10 mouse cellular contexts compared by ENCODE assay signal in genomic region chr15:101113176-101113575, GRCm38 (mm10). TPM values are rescaled to one million over a fixed set of nuclear protein-coding genes. Genes with fewer than 3 reads are reported as not detected.
DNase-seq lines count a peak whose midpoint lies in the region; ATAC-seq and TF ChIP-seq lines count a peak whose summit lies in the region.
"Had no signal": no experiment of that assay in that cellular context is flagged by ENCODE, and none has a peak within 500 bp of the region (broad histone marks: within the 10 kb centered on the region; RNA-seq: fewer than 3 reads in every experiment).

No protein-coding gene starts in this region.

- no peak overlapping the region for H3K9ac ChIP-seq in kidney, embryonic 14.5 days (ENCODE audit: low read depth, low read length)
- H3K9ac ChIP-seq in intestine, postnatal 0 days (ENCODE audit: low read depth, low read length) = no peak overlapping the region
- H3K9ac ChIP-seq in lung, embryonic 16.5 days (ENCODE audit: low read length) = no peak overlapping the region
- no peak overlapping the region for H3K9ac ChIP-seq in forebrain, embryonic 15.5 days (replicated peaks)
- H3K9ac ChIP-seq: liver, embryonic 13.5 days had no signal

- WGBS in kidney, embryonic 14.5 days = 73% methylated on average over 8 of the region's 8 CpGs
- 29% methylated on average over 8 of the region's 8 CpGs for WGBS in intestine, postnatal 0 days
- 30% methylated on average over 8 of the region's 8 CpGs for WGBS in lung, embryonic 16.5 days
- 82% methylated on average over 8 of the region's 8 CpGs for WGBS in forebrain, embryonic 15.5 days

- H3K9me3 ChIP-seq in kidney, embryonic 14.5 days (ENCODE audit: control insufficient read depth, low read length) = peaks cover 5% of the 10 kb centered on the region; the same call in 1 of the 2 replicates
- H3K9me3 ChIP-seq in intestine, postnatal 0 days (ENCODE audit: control insufficient read depth) = no peaks in the 10 kb centered on the region
- peaks cover 4% of the 10 kb centered on the region; the same call in 1 of the 2 replicates for H3K9me3 ChIP-seq in lung, embryonic 16.5 days (ENCODE audit: control insufficient read depth, low read length)
- no peaks in the 10 kb centered on the region for H3K9me3 ChIP-seq in forebrain, embryonic 15.5 days
- H3K9me3 ChIP-seq: liver, embryonic 13.5 days had no signal

- TF ChIP-seq CTCF in intestine, postnatal 0 days (IDR thresholded peaks at IDR 0.05; ENCODE audit: low read depth) = peak; percentile 36

- no peak overlapping the region for H3K27ac ChIP-seq in kidney, embryonic 14.5 days (ENCODE audit: low read depth, low read length)
- H3K27ac ChIP-seq in intestine, postnatal 0 days (ENCODE audit: low read depth, low read length) = no peak overlapping the region
- peak overlapping the region; percentile 74 for H3K27ac ChIP-seq in lung, embryonic 16.5 days (ENCODE audit: low read length)
- no peak overlapping the region for H3K27ac ChIP-seq in forebrain, embryonic 15.5 days (replicated peaks)
- H3K27ac ChIP-seq: liver, embryonic 13.5 days had no signal

- peak; percentile 74 for DNase-seq in kidney, adult 11 months
- DNase-seq in adrenal gland, postnatal 36 days = peak; percentile 70 to 72
- DNase-seq in left cerebral cortex, adult 9 months (ENCODE audit: low spot score in 2 of 2) = no peak
- no peak for DNase-seq in thymus, postnatal 4 days
- DNase-seq: liver, embryonic 13.5 days had no signal

- no peak for ATAC-seq in kidney, embryonic 14.5 days (ENCODE audit: low FRiP score, low TSS enrichment)
- peak; percentile 79 for ATAC-seq in intestine, postnatal 0 days
- ATAC-seq in lung, embryonic 16.5 days (ENCODE audit: low read depth) = peak; percentile 88
- no peak for ATAC-seq in forebrain, embryonic 15.5 days (replicated peaks)
- ATAC-seq: Patski had no signal

- H3K4me1 ChIP-seq in kidney, embryonic 14.5 days (ENCODE audit: control insufficient read depth, insufficient read depth, low read length) = no peaks in the 10 kb centered on the region
- H3K4me1 ChIP-seq in intestine, postnatal 0 days (replicated peaks; ENCODE audit: control insufficient read depth, insufficient read depth, low read length) = no peaks in the 10 kb centered on the region
- no peaks in the 10 kb centered on the region for H3K4me1 ChIP-seq in lung, embryonic 16.5 days (replicated peaks; ENCODE audit: control insufficient read depth, insufficient read depth, low read length)
- no peaks in the 10 kb centered on the region for H3K4me1 ChIP-seq in forebrain, embryonic 15.5 days
- H3K4me1 ChIP-seq: liver, embryonic 13.5 days had no signal

- H3K36me3 ChIP-seq in kidney, embryonic 14.5 days (ENCODE audit: control insufficient read depth, insufficient read depth, low read length) = no peaks in the 10 kb centered on the region
- H3K36me3 ChIP-seq in intestine, postnatal 0 days (ENCODE audit: control insufficient read depth, insufficient read depth) = no peaks in the 10 kb centered on the region
- no peaks in the 10 kb centered on the region for H3K36me3 ChIP-seq in lung, embryonic 16.5 days (ENCODE audit: control insufficient read depth, insufficient read depth, low read length)
- no peaks in the 10 kb centered on the region for H3K36me3 ChIP-seq in forebrain, embryonic 15.5 days
- H3K36me3 ChIP-seq: liver, embryonic 13.5 days had no signal

- no peak overlapping the region for H3K4me3 ChIP-seq in kidney, embryonic 14.5 days (ENCODE audit: low read length)
- H3K4me3 ChIP-seq in intestine, postnatal 0 days (ENCODE audit: low read depth, low read length) = no peak overlapping the region
- no peak overlapping the region for H3K4me3 ChIP-seq in lung, embryonic 16.5 days (ENCODE audit: low read length)
- H3K4me3 ChIP-seq in forebrain, embryonic 15.5 days = no peak overlapping the region
- H3K4me3 ChIP-seq: liver, embryonic 13.5 days had no signal

- H3K27me3 ChIP-seq in kidney, embryonic 14.5 days (ENCODE audit: control insufficient read depth, insufficient read depth, low read length) = 0 out of 2 replicates have a peak, but pooled peaks cover 4% of the 10 kb centered on the region
- H3K27me3 ChIP-seq in intestine, postnatal 0 days (replicated peaks; ENCODE audit: control insufficient read depth, insufficient read depth, low read length) = no peaks in the 10 kb centered on the region
- H3K27me3 ChIP-seq in lung, embryonic 16.5 days (ENCODE audit: control insufficient read depth, insufficient read depth, low read depth, low read length) = no peaks in the 10 kb centered on the region
- H3K27me3 ChIP-seq in forebrain, embryonic 15.5 days = no peaks in the 10 kb centered on the region
- H3K27me3 ChIP-seq: Patski had no signal

- H3K4me2 ChIP-seq in kidney, embryonic 14.5 days (replicated peaks; ENCODE audit: low read depth, low read length) = no peak overlapping the region
- H3K4me2 ChIP-seq in intestine, postnatal 0 days (replicated peaks; ENCODE audit: low read depth) = peak overlapping the region; percentile 37
- no peak overlapping the region; the same call in 1 of the 2 replicates for H3K4me2 ChIP-seq in lung, embryonic 16.5 days (ENCODE audit: low read depth, low read length)
- H3K4me2 ChIP-seq in forebrain, embryonic 15.5 days (replicated peaks) = no peak overlapping the region
- H3K4me2 ChIP-seq: liver, embryonic 13.5 days had no signal

RNA-seq across cellular contexts. Expression of gene Ankrd33, which starts 2.4 kb away (rescaled TPM):
- polyA plus RNA-seq in kidney, embryonic 14.5 days (2014; fragmentation: Nextera tagmentation; extraction: Ambion mirVana) = not detected in 2 replicates
- total RNA-seq in adrenal gland, postnatal 36 days (2021) = under 1 TPM; 0.56 to 0.99 TPM
- not detected in 2 replicates for polyA plus RNA-seq in intestine, postnatal 0 days (2015; fragmentation: Nextera tagmentation; extraction: Ambion mirVana)
- not detected in 2 replicates for polyA plus RNA-seq in lung, embryonic 16.5 days (2015; fragmentation: Nextera tagmentation; extraction: Ambion mirVana)
- polyA plus RNA-seq in forebrain, embryonic 15.5 days (2015; fragmentation: Nextera tagmentation; extraction: Ambion mirVana) = not detected in 2 replicates
- polyA plus RNA-seq: liver, embryonic 13.5 days; Patski had no signal

RNA-seq across cellular contexts. Expression of gene Acvrl1, which starts 15.1 kb away (rescaled TPM):
- polyA plus RNA-seq in kidney, embryonic 14.5 days (2014; fragmentation: Nextera tagmentation; extraction: Ambion mirVana) = 6.3 and 8.8 TPM in 2 replicates
- total RNA-seq in adrenal gland, postnatal 36 days (2021) = 10 to 100 TPM; 13.4 to 17.5 TPM
- polyA plus RNA-seq in intestine, postnatal 0 days (2015; fragmentation: Nextera tagmentation; extraction: Ambion mirVana) = 13.8 and 14.6 TPM in 2 replicates
- 91.3 and 93.3 TPM in 2 replicates for polyA plus RNA-seq in lung, embryonic 16.5 days (2015; fragmentation: Nextera tagmentation; extraction: Ambion mirVana)
- polyA plus RNA-seq in forebrain, embryonic 15.5 days (2015; fragmentation: Nextera tagmentation; extraction: Ambion mirVana) = 6.5 and 6.7 TPM in 2 replicates
- polyA plus RNA-seq: Patski had no signal

RNA-seq across cellular contexts. Expression of gene Fignl2, which starts 34.8 kb away (rescaled TPM):
- polyA plus RNA-seq in kidney, embryonic 14.5 days (2014; fragmentation: Nextera tagmentation; extraction: Ambion mirVana) = 0.58 and 0.73 TPM in 2 replicates
- 1 to 10 TPM; 9.4 to 9.9 TPM for total RNA-seq in adrenal gland, postnatal 36 days (2021)
- 0.16 and 0.33 TPM in 2 replicates for polyA plus RNA-seq in intestine, postnatal 0 days (2015; fragmentation: Nextera tagmentation; extraction: Ambion mirVana)
- polyA plus RNA-seq in lung, embryonic 16.5 days (2015; fragmentation: Nextera tagmentation; extraction: Ambion mirVana) = 0.20 TPM in 2 replicates
- not detected in 2 replicates for polyA plus RNA-seq in forebrain, embryonic 15.5 days (2015; fragmentation: Nextera tagmentation; extraction: Ambion mirVana)

Comparison
In these comparisons a context has a peak if more than half of its experiments do, and no peak if none do; other contexts are left out.
1. DNase-seq: peak in kidney, adult 11 months (single experiment) and adrenal gland, postnatal 36 days (2 of 2); none in left cerebral cortex, adult 9 months (0 of 2) and thymus, postnatal 4 days (single experiment).
2. ATAC-seq: peak in intestine, postnatal 0 days (single experiment) and lung, embryonic 16.5 days (single experiment); none in kidney, embryonic 14.5 days (single experiment) and forebrain, embryonic 15.5 days (single experiment).